Mouse (Mus musculus) lung, embryonic 14.5 days (tissue): ENCODE data around the gene Gm20388. TPM values are rescaled to one million over a fixed set of nuclear protein-coding genes. Genes with fewer than 3 reads are reported as not detected.
A peak's percentile ranks its signal among the peaks of the same experiment; 100 is the strongest.

Experiments
- ATAC-seq: fragments of 200-750 bp; cut with Nextera tagmentation; 2 replicates; pipeline ENCODE4 v1.8.0; 2017; ENCODE audit warnings: mild to moderate bottlenecking, moderate TSS enrichment, moderate library complexity; ENCODE audit not compliant: insufficient read depth
- DNase-seq: peaks from one replicate; pipeline ENCODE4 v3.0.0-alpha.2; 2015
- H3K27ac ChIP-seq: fragments of 300-500 bp; sonication (generic); 2 replicates; pipeline ENCODE4 v1.5.1; 2014; ENCODE audit warnings: low read depth, mild to moderate bottlenecking, moderate library complexity
- H3K27me3 ChIP-seq: fragments of 300-500 bp; sonication (generic); 2 replicates; pipeline ENCODE4 v1.6.1; 2014; ENCODE audit warnings: low read length, control low read depth; ENCODE audit not compliant: insufficient read depth
- H3K36me3 ChIP-seq: fragments of 300-500 bp; sonication (generic); 2 replicates; pipeline ENCODE4 v1.6.1; 2014; ENCODE audit warnings: control low read depth; ENCODE audit not compliant: insufficient read depth
- H3K4me1 ChIP-seq: fragments of 300-500 bp; sonication (generic); 2 replicates; pipeline ENCODE4 v1.6.1; 2014; ENCODE audit warnings: antibody characterized with exemption, control low read depth; ENCODE audit not compliant: insufficient read depth
- H3K4me2 ChIP-seq: fragments of 300-500 bp; sonication (generic); 2 replicates; pipeline ENCODE4 v1.6.1; 2014; ENCODE audit warnings: mild to moderate bottlenecking
- H3K4me3 ChIP-seq: fragments of 300-500 bp; sonication (generic); 2 replicates; pipeline ENCODE4 v1.5.1; 2014; ENCODE audit warnings: low read depth, low read length
- H3K9ac ChIP-seq: fragments of 300-500 bp; sonication (generic); 2 replicates; pipeline ENCODE4 v1.6.1; 2014
- H3K9me3 ChIP-seq: fragments of 300-500 bp; sonication (generic); 2 replicates; pipeline ENCODE4 v1.6.1; 2016; ENCODE audit warnings: low read depth, low read length, control low read depth
- CTCF ChIP-seq: IDR thresholded peaks from 2 replicates; pipeline ENCODE4 v1.5.1; 2016; ENCODE audit warnings: antibody characterized with exemption, low read depth
- WGBS: fragments of 180-500 bp; shearing (Covaris S2); extraction: QIAGEN DNeasy Blood & Tissue Kit; methylation state at CpG from one replicate; pipeline ENCODE4 v1.1.7; 2014; 5-methylcytosine and 5-hydroxymethylcytosine counted together
- polyA plus RNA-seq: library from polyadenylated mRNA; unstranded; fragments of >200 nt; fragmentation: Nextera tagmentation; extraction: Ambion mirVana; gene quantifications from 2 replicates; pipeline ENCODE4 v1.2.1, GENCODE M21; 2014

The Gm20388 gene
- polyA plus RNA-seq, 1 experiment from 2014 or later, result not detected

DNA sequence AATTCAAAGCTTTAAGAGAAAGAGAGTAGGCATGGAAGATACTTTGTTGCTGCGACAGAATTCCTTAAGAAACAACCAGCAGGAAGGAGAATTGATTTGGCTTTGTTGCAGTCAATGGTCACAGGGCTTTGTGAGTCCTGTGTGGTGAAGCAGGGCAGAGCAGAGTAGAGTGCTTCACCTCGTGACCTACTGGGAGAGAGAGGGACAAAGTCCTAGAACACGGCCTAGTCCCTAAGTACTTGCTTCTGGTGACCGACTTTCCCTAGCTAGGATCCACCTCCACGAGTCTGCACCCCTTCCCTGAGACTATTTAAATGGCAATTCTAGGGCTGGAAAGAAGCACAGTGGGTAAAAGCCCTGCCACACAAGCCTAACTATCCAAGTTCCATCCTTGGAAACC, 3419.3 kb downstream of the Gm20388 start:
- H3K9me3 ChIP-seq, result no peaks in the 10 kb centered on the region

DNA sequence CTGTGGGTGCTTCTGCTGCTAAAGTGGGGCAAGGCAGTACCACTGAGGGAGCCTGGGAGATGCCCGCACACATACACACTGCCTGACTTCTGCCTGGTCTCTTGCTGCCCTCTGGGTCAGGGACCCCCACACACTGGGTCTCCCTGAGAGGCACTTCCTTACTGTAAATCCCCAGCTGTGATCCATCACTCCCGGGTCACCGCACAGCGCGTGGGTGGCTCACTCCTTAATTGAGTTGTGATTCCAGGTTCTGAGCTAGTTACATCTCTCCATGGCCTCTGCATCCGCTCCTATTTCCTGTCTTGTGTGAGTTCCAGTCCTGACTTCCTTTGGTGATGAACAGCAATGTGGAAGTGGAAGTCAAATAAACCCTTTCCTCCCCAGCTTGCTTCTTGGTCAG, 3420.1 kb downstream of the Gm20388 start:
- Histone ChIP-seq H3K4me2 (no peak overlapping the region), H3K27ac (no peak overlapping the region), H3K4me1 (0 out of 2 replicates have a peak, but pooled peaks cover 3% of the 10 kb centered on the region), H3K9ac (no peak overlapping the region), H3K36me3 (no peaks in the 10 kb centered on the region), H3K27me3 (peaks cover 10% of the 10 kb centered on the region; the same call in 1 of the 2 replicates), H3K4me3 (no peak overlapping the region), H3K9me3 (no peaks in the 10 kb centered on the region)
- ATAC-seq, result no peak
- WGBS, result 41% methylated on average over 6 of the region's 6 CpGs
- TF ChIP-seq CTCF, result no peak
- no peak for DNase-seq

More for the DNA sequence above, 3419.3 kb downstream of the Gm20388 start:
- H3K27me3 ChIP-seq, result peaks cover 10% of the 10 kb centered on the region; the same call in 1 of the 2 replicates
- WGBS, result 61% methylated on average over 5 of the region's 5 CpGs
- no peak overlapping the region for H3K4me2 ChIP-seq
- H3K4me1 ChIP-seq, result 0 out of 2 replicates have a peak, but pooled peaks cover 3% of the 10 kb centered on the region
- H3K27ac ChIP-seq, result no peak overlapping the region
- no peak for DNase-seq
- ATAC-seq, result no peak
- H3K9ac ChIP-seq, result no peak overlapping the region
- TF ChIP-seq CTCF, result no peak
- no peaks in the 10 kb centered on the region for H3K36me3 ChIP-seq
- H3K4me3 ChIP-seq, result no peak overlapping the region

DNA sequence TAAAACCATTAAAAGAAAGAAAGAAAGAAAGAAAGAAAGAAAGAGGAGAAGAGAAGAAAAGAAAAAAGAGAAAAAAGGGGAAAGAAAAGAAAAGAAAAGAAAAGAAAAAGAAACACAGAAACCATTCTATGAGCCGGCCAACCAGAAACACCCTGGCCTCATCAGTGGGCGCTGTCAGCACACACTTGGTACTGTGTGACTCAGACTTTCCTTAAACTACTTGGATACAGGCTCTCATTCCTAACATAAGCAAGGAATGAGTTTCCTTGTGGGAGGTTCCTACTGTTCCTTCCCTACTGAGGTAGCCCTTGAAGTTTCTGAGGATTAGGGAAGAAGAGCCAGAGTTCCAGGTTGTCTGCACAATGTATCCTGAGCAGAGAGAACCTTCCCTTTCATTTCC, 3420.7 kb downstream of the Gm20388 start:
- Histone ChIP-seq H3K27me3 (peaks cover 10% of the 10 kb centered on the region; the same call in 1 of the 2 replicates), H3K36me3 (no peaks in the 10 kb centered on the region), H3K4me1 (0 out of 2 replicates have a peak, but pooled peaks cover 3% of the 10 kb centered on the region), H3K4me3 (no peak overlapping the region), H3K9me3 (no peaks in the 10 kb centered on the region), H3K4me2 (no peak overlapping the region), H3K27ac (no peak overlapping the region), H3K9ac (no peak overlapping the region)
- ATAC-seq (no peak), DNase-seq (no peak)
- 69% methylated on average over 2 of the region's 2 CpGs for WGBS
- TF ChIP-seq CTCF, result no peak

DNA sequence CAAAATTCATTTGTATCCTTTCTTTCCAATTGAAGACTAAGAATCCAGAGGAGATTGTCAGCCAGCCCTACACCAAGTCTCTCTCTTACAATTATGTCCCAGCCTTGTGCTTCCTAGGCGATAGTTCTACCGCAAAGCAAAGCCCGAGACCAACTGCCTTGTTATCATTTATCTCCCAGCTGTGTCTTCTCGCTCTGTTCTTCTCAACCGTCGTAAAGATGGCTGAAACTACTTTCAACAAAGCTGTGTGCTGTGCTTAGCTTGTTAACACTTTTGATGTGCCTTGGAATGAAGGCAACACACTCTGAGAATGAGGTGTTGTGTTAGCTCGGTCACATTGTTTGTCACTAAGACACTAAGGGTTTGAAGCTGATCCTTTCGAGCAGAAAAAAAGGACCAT, 3421.2 kb downstream of the Gm20388 start:
- no peak for DNase-seq
- WGBS, result 22% methylated on average over 8 of the region's 8 CpGs
- no peak for TF ChIP-seq CTCF
- H3K9ac ChIP-seq, result no peak overlapping the region
- no peaks in the 10 kb centered on the region for H3K9me3 ChIP-seq
- peaks cover 10% of the 10 kb centered on the region; the same call in 1 of the 2 replicates for H3K27me3 ChIP-seq
- H3K27ac ChIP-seq, result no peak overlapping the region
- no peak for ATAC-seq
- 0 out of 2 replicates have a peak, but pooled peaks cover 3% of the 10 kb centered on the region for H3K4me1 ChIP-seq
- H3K4me2 ChIP-seq, result peak overlapping the region; percentile 89
- H3K4me3 ChIP-seq, result peak overlapping the region; percentile 55
- no peaks in the 10 kb centered on the region for H3K36me3 ChIP-seq

DNA sequence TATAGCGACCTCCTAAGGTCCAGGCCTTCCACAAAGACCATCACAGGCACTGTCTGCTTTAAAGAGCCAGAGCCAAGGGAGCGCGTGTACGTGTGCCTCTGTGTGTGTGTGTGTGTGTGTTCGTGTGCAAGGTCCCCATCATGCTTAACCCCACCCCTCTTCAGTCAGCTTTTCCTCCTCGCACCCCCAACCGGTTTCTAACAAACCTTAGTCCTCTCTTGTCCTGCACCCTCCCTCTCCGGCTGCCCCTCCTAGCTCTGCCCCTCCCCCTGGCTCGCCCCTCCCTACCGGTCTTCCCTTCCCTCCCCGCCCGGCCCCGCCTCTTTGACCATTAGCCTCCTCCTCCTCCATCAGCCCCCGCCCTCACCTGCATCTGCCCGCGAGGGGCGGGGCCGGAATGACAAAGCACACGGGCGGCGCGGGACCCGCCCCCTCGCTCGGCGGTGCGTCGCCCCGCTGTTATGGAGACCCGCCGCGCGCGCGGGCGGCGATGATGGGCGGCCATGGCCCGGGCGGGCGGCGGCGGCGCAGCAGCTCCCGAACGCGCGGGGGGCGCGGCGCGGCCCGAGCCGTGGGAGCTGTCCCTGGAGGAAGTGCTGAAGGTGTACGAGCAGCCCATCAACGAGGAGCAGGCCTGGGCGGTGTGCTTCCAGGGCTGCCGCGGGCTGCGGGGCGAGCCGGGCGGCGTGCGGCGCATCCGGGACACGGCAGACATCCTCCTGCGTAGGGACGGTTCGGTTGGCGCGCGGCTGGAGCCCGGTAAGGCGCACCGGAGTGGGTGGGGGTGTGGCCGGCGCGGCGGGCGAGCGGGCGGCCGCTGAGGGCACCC, 3421.8 kb downstream of the Gm20388 start, which contains the start of gene Spire2:
Spire2 (plus strand) TSS at position 452 of the 829 bp plus-strand sequence.
- Histone ChIP-seq H3K4me3 (peak within 1 kb of the TSS; percentile 55), H3K27me3 (peaks cover 10% of the 10 kb centered on the region; the same call in 1 of the 2 replicates), H3K4me2 (peak within 1 kb of the TSS; percentile 89), H3K4me1 (0 out of 2 replicates have a peak, but pooled peaks cover 3% of the 10 kb centered on the region), H3K9me3 (no peaks in the 10 kb centered on the region), H3K27ac (no peak within 1 kb of the TSS), H3K36me3 (no peaks in the 10 kb centered on the region), H3K9ac (peak within 1 kb of the TSS; percentile 43)
- DNase-seq (peak; percentile 89), ATAC-seq (peak; percentile 93)
- WGBS, result 1% methylated on average over 72 of the region's 85 CpGs
- TF ChIP-seq CTCF, result no peak

DNA sequence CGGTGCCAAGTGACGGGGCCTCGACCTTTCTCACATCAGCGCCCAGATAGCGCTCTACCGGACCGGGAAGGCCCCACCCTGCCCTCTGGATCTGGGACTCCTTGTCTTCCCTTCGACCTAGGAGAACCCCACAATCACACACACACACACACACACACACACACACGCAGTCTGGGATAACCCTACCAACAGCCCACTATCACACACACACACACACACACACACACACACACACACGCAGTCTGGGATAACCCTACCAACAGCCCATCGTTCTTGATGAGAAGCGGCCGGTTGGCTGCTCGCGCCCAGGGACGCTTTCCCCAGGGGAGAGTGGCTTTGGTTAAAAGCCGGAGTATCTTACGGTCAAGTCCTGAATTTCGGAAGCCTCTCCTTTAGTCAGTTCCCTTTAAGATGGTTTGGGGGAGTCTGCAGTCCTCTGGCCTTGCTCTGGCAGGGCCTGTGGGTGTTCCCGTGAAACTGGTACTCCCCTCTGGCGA, 3422.5 kb downstream of the Gm20388 start:
- Histone ChIP-seq H3K27me3 (peaks cover 10% of the 10 kb centered on the region; the same call in 1 of the 2 replicates), H3K4me2 (peak overlapping the region; percentile 89), H3K4me3 (peak overlapping the region; percentile 55), H3K27ac (no peak overlapping the region), H3K9ac (peak overlapping the region; percentile 43), H3K9me3 (no peaks in the 10 kb centered on the region), H3K36me3 (no peaks in the 10 kb centered on the region), H3K4me1 (0 out of 2 replicates have a peak, but pooled peaks cover 3% of the 10 kb centered on the region)
- DNase-seq (no peak), ATAC-seq (peak; percentile 40; the same call in 1 of the 2 replicates)
- TF ChIP-seq CTCF, result no peak
- WGBS, result 3% methylated on average over 21 of the region's 21 CpGs

DNA sequence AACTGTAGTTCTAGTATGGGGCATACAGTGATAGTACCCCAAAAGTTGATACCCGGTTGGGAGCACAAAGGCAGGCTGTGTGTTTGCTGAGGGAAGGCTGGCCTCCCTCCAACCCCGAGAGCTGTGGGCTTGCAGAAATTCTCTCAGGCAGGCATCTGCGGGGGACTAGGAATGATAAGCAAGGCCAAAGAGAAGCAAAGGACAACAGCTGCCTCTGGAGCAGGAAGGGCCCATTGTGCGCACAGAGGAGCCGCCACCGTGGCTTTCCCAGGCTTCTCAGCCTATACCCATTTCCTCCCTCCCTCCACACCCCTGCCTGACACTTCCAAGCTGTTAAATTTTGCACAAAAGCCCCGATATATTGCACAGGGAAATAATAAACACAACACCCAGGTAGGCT, 3423.2 kb downstream of the Gm20388 start:
- H3K4me3 ChIP-seq, result no peak overlapping the region
- H3K4me2 ChIP-seq, result no peak overlapping the region
- no peaks in the 10 kb centered on the region for H3K9me3 ChIP-seq
- WGBS, result 6% methylated on average over 7 of the region's 7 CpGs
- H3K9ac ChIP-seq, result no peak overlapping the region
- H3K27me3 ChIP-seq, result peaks cover 10% of the 10 kb centered on the region; the same call in 1 of the 2 replicates
- DNase-seq (no peak), ATAC-seq (no peak)
- H3K36me3 ChIP-seq, result no peaks in the 10 kb centered on the region
- 0 out of 2 replicates have a peak, but pooled peaks cover 3% of the 10 kb centered on the region for H3K4me1 ChIP-seq
- no peak for TF ChIP-seq CTCF
- no peak overlapping the region for H3K27ac ChIP-seq
